Mouse (Mus musculus): ENCODE data around the gene Dlx6. TPM values are rescaled to one million over a fixed set of nuclear protein-coding genes. Genes with fewer than 3 reads are reported as not detected.

Dlx6 gene
- total RNA-seq (2014; rRNA removed), result not detected in 2 replicates
- not detected in 2 replicates for polyA plus RNA-seq (2012; rRNA removed)

DNA sequence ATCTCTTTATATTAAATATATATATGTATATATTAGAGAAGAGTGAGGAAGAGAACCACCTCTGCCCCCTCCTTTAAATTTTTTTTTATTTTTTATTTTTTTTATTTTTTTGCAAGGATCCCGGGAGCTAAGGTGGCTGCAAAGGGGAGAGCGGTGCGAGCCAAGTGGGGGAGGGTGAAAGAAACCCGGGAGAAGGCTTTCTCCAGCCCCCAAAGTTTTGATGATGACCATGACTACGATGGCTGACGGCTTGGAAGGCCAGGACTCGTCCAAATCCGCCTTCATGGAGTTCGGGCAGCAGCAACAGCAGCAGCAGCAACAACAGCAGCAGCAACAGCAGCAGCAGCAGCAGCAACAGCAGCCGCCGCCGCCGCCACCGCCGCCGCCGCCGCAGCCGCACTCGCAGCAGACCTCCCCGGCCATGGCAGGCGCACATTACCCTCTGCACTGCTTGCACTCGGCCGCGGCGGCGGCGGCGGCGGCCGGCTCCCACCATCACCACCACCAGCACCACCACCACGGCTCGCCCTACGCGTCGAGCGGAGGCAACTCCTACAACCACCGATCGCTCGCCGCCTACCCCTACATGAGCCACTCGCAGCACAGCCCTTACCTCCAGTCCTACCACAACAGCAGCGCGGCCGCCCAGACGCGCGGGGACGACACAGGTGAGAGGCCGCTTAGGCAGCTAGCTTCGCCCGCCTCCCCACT, at the start of gene Dlx6:
Gene Dlx6 (plus strand): TSS at position 175 of the 711 bp plus-strand sequence.
- Histone ChIP-seq H3K79me2 (ENCODE audit: control insufficient read depth, insufficient read depth, low read length) (no peaks in the 10 kb centered on the region), H3K27me3 (ENCODE audit: control insufficient read depth, insufficient read depth, low read length) (peaks cover 27% of the 10 kb centered on the region), H3K36me3 (ENCODE audit: control insufficient read depth, insufficient read depth, low read length) (no peaks in the 10 kb centered on the region), H3K27ac (replicated peaks; ENCODE audit: insufficient read depth, low read depth, low read length) (no peak within 1 kb of the TSS), H3K4me3 (ENCODE audit: insufficient read depth, low read depth, low read length) (no peak within 1 kb of the TSS; the same call in 1 of the 2 replicates), H3K9ac (ENCODE audit: low read depth, low read length) (no peak within 1 kb of the TSS), H3K4me1 (ENCODE audit: control insufficient read depth, insufficient read depth, low read length) (peaks cover 7% of the 10 kb centered on the region; the same call in 1 of the 2 replicates)
- TF ChIP-seq CTCF (IDR thresholded peaks at IDR 0.05; ENCODE audit: low read depth, low read length) (no peak), POLR2A (IDR thresholded peaks at IDR 0.05; ENCODE audit: extremely low read depth, insufficient read depth, low read length) (no peak)
- under 1% methylated on average over 43 of the region's 52 CpGs for WGBS
- DNase-seq (ENCODE audit: extremely low read depth, low read depth, low spot score), result no peak

DNA sequence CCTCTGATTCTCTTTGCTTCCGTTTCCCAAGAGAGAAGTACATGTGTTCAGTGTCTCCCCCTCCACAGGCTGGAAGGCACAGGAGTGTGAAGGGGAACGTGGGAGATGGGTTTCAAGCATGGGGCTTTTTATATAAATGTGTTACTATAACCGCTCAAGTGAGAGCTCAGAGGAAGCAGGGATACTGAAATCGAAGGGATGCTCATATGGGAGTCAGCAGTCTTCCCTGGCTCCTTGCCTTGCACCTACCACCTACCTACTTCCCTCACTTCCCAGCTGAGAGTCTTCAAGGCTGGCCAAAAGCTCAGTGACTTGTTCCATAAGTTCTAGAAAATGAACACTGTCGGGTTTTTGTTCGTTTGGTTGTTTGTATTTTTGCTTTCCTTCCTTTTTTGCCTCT, 46.3 kb upstream of the Dlx6 start:
- Histone ChIP-seq H3K36me3 (ENCODE audit: control insufficient read depth, insufficient read depth, low read length) (no peaks in the 10 kb centered on the region), H3K79me2 (ENCODE audit: control insufficient read depth, insufficient read depth, low read length) (no peaks in the 10 kb centered on the region), H3K27ac (replicated peaks; ENCODE audit: insufficient read depth, low read depth, low read length) (no peak overlapping the region), H3K4me1 (ENCODE audit: control insufficient read depth, insufficient read depth, low read length) (no peaks in the 10 kb centered on the region), H3K4me3 (ENCODE audit: insufficient read depth, low read depth, low read length) (no peak overlapping the region), H3K27me3 (ENCODE audit: control insufficient read depth, insufficient read depth, low read length) (peaks cover 10% of the 10 kb centered on the region; the same call in 1 of the 2 replicates), H3K9ac (ENCODE audit: low read depth, low read length) (no peak overlapping the region)
- no peak for TF ChIP-seq POLR2A (IDR thresholded peaks at IDR 0.05; ENCODE audit: extremely low read depth, insufficient read depth, low read length)
- 81% methylated on average over 6 of the region's 6 CpGs for WGBS
- DNase-seq (ENCODE audit: extremely low read depth, low read depth, low spot score), result no peak

GRCm38 (mm10) chr6:6818036-6818788, 44.9 kb upstream of the Dlx6 start:
- DNase-seq (ENCODE audit: extremely low read depth, low read depth, low spot score), result no peak

DNA sequence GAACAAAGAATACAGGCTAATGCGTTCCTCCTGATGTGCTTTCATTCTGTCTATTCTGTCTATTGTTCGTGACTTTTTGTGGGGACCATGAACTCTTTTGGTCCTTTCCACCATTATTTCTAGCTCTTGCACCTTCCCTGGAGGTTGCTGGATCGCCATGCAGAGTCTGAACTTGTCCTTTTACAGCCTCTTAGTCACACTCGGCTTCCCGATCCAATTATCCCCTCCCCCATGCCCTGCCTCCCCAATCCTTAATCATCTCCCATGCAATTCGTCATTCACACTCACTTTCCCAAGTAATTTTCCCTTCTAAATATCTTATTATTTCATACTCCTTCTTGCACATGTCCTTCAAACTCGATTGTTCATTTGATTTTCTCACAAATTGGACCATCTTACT, 44.0 kb upstream of the Dlx6 start:
- 34% methylated on average over 7 of the region's 7 CpGs for WGBS

More at GRCm38 (mm10) chr6:6818036-6818788, 44.9 kb upstream of the Dlx6 start:
- 32% methylated on average over 9 of the region's 9 CpGs for WGBS
- Histone ChIP-seq H3K79me2 (ENCODE audit: control insufficient read depth, insufficient read depth, low read length) (no peaks in the 10 kb centered on the region), H3K4me1 (ENCODE audit: control insufficient read depth, insufficient read depth, low read length) (no peaks in the 10 kb centered on the region), H3K36me3 (ENCODE audit: control insufficient read depth, insufficient read depth, low read length) (no peaks in the 10 kb centered on the region), H3K4me3 (ENCODE audit: insufficient read depth, low read depth, low read length) (no peak overlapping the region), H3K9ac (ENCODE audit: low read depth, low read length) (no peak overlapping the region), H3K27me3 (ENCODE audit: control insufficient read depth, insufficient read depth, low read length) (peaks cover 10% of the 10 kb centered on the region; the same call in 1 of the 2 replicates), H3K27ac (replicated peaks; ENCODE audit: insufficient read depth, low read depth, low read length) (no peak overlapping the region)
- TF ChIP-seq CTCF (IDR thresholded peaks at IDR 0.05; ENCODE audit: low read depth, low read length) (no peak), POLR2A (IDR thresholded peaks at IDR 0.05; ENCODE audit: extremely low read depth, insufficient read depth, low read length) (no peak)

GRCm38 (mm10) chr6:6825313-6825712, 37.8 kb upstream of the Dlx6 start:
- Histone ChIP-seq H3K27ac (replicated peaks; ENCODE audit: insufficient read depth, low read depth, low read length) (no peak overlapping the region), H3K9ac (ENCODE audit: low read depth, low read length) (no peak overlapping the region), H3K4me1 (ENCODE audit: control insufficient read depth, insufficient read depth, low read length) (no peaks in the 10 kb centered on the region), H3K4me3 (ENCODE audit: insufficient read depth, low read depth, low read length) (no peak overlapping the region), H3K27me3 (ENCODE audit: control insufficient read depth, insufficient read depth, low read length) (peaks cover 3% of the 10 kb centered on the region; the same call in 1 of the 2 replicates), H3K79me2 (ENCODE audit: control insufficient read depth, insufficient read depth, low read length) (no peaks in the 10 kb centered on the region), H3K36me3 (ENCODE audit: control insufficient read depth, insufficient read depth, low read length) (no peaks in the 10 kb centered on the region)
- TF ChIP-seq CTCF (IDR thresholded peaks at IDR 0.05; ENCODE audit: low read depth, low read length) (no peak), POLR2A (IDR thresholded peaks at IDR 0.05; ENCODE audit: extremely low read depth, insufficient read depth, low read length) (no peak)
- DNase-seq (ENCODE audit: extremely low read depth, low read depth, low spot score), result no peak

More for the DNA sequence above, 44.0 kb upstream of the Dlx6 start:
- H3K79me2 ChIP-seq (ENCODE audit: control insufficient read depth, insufficient read depth, low read length), result no peaks in the 10 kb centered on the region
- H3K36me3 ChIP-seq (ENCODE audit: control insufficient read depth, insufficient read depth, low read length), result no peaks in the 10 kb centered on the region
- no peak overlapping the region for H3K27ac ChIP-seq (replicated peaks; ENCODE audit: insufficient read depth, low read depth, low read length)
- TF ChIP-seq CTCF (IDR thresholded peaks at IDR 0.05; ENCODE audit: low read depth, low read length) (no peak), POLR2A (IDR thresholded peaks at IDR 0.05; ENCODE audit: extremely low read depth, insufficient read depth, low read length) (no peak)
- H3K9ac ChIP-seq (ENCODE audit: low read depth, low read length), result no peak overlapping the region
- H3K4me3 ChIP-seq (ENCODE audit: insufficient read depth, low read depth, low read length), result no peak overlapping the region
- no peaks in the 10 kb centered on the region for H3K4me1 ChIP-seq (ENCODE audit: control insufficient read depth, insufficient read depth, low read length)
- H3K27me3 ChIP-seq (ENCODE audit: control insufficient read depth, insufficient read depth, low read length), result peaks cover 10% of the 10 kb centered on the region; the same call in 1 of the 2 replicates
- DNase-seq (ENCODE audit: extremely low read depth, low read depth, low spot score), result no peak

Measured in liver, adult 2 months (tissue).